Mouse (Mus musculus): ENCODE measurements around the gene Vwa3a. TPM values are rescaled to one million over a fixed set of nuclear protein-coding genes. Genes with fewer than 3 reads are reported as not detected.

Vwa3a gene
- polyA plus RNA-seq, 1 experiment from 2014 or later, result 0.31 TPM

GRCm38 (mm10) chr7:120835449-120836359 is 96.6 kb downstream of the Vwa3a start:
- peak; percentile 98 for DNase-seq (ENCODE audit: low spot score)

- DNase-seq (ENCODE audit: low spot score), result peak; percentile 41
Measured at GRCm38 (mm10) chr7:120836361-120836760, 97.2 kb downstream of the Vwa3a start.

GRCm38 (mm10) chr7:120838436-120839160 is 99.5 kb downstream of the Vwa3a start:
- no peak for DNase-seq (ENCODE audit: low spot score)

GRCm38 (mm10) chr7:120839786-120840185 is 100.7 kb downstream of the Vwa3a start:
- DNase-seq (ENCODE audit: low spot score), result no peak

GRCm38 (mm10) chr7:120842345-120843036 is 103.4 kb downstream of the Vwa3a start, which contains the start of gene Eef2k:
TSS of gene Eef2k (plus strand) at chr7:120842831.
- peak; percentile 92 for DNase-seq (ENCODE audit: low spot score)

GRCm38 (mm10) chr7:120843037-120843621 is 104.0 kb downstream of the Vwa3a start:
- DNase-seq (ENCODE audit: low spot score), result peak; percentile 82

- no peak for DNase-seq (ENCODE audit: low spot score)
Measured at GRCm38 (mm10) chr7:120843852-120844435, 104.8 kb downstream of the Vwa3a start.

GRCm38 (mm10) chr7:120844689-120845088 is 105.6 kb downstream of the Vwa3a start:
- no peak for DNase-seq (ENCODE audit: low spot score)

- DNase-seq (ENCODE audit: low spot score), result no peak
Measured at GRCm38 (mm10) chr7:120848831-120849512, 109.9 kb downstream of the Vwa3a start.

- DNase-seq (ENCODE audit: low spot score), result no peak
Measured at GRCm38 (mm10) chr7:120850165-120850564, 111.0 kb downstream of the Vwa3a start.

Other genes with a start within 250 kb of the Vwa3a start
- gene Uqcrc2, start 104.1 kb upstream of the Vwa3a start, polyA plus RNA-seq (2015; fragmentation: Nextera tagmentation; extraction: Ambion mirVana), result 213 and 220 TPM in 2 replicates
- 0.22 and 0.43 TPM in 2 replicates for gene Pdzd9, start 69.0 kb upstream of the Vwa3a start, polyA plus RNA-seq (2015; fragmentation: Nextera tagmentation; extraction: Ambion mirVana)
- 12.5 and 14.9 TPM in 2 replicates for gene Mosmo, start 61.7 kb upstream of the Vwa3a start, polyA plus RNA-seq (2015; fragmentation: Nextera tagmentation; extraction: Ambion mirVana)
- gene Gm5737, start 73.0 kb downstream of the Vwa3a start, polyA plus RNA-seq (2015; fragmentation: Nextera tagmentation; extraction: Ambion mirVana), result not detected in 2 replicates
- 28.2 and 30.5 TPM in 2 replicates for gene Eef2k, start 103.5 kb downstream of the Vwa3a start, polyA plus RNA-seq (2015; fragmentation: Nextera tagmentation; extraction: Ambion mirVana)
- 26.4 and 27.1 TPM in 2 replicates for gene Polr3e, start 178.4 kb downstream of the Vwa3a start, polyA plus RNA-seq (2015; fragmentation: Nextera tagmentation; extraction: Ambion mirVana)
- gene Cdr2, start 243.0 kb downstream of the Vwa3a start, polyA plus RNA-seq (2015; fragmentation: Nextera tagmentation; extraction: Ambion mirVana), result 2.9 and 3.2 TPM in 2 replicates
- 0.12 and 0.49 TPM in 2 replicates for gene Mfsd13b, start 243.2 kb downstream of the Vwa3a start, polyA plus RNA-seq (2015; fragmentation: Nextera tagmentation; extraction: Ambion mirVana)

All from thymus, postnatal 0 days (tissue).